8 mouse cellular contexts compared by ENCODE assay signal in genomic region chr17:29090776-29091175, GRCm38 (mm10). TPM values are rescaled to one million over a fixed set of nuclear protein-coding genes. Genes with fewer than 3 reads are reported as not detected.
DNase-seq lines count a peak whose midpoint lies in the region; ATAC-seq and TF ChIP-seq lines count a peak whose summit lies in the region.

Gene Cdkn1a (plus strand): TSS chr17:29090976.

- peak; percentile 89 for DNase-seq in heart, adult 11 months
- no peak for DNase-seq in heart, adult 9 months (ENCODE audit: low spot score in 2 of 2)
- no peak for DNase-seq in embryonic facial prominence, embryonic 14.5 days (ENCODE audit: low spot score)
- DNase-seq in thymus, postnatal 4 days = peak; percentile 3
- DNase-seq in cerebellum, postnatal 4 days (ENCODE audit: low spot score in 2 of 2) = no peak

- no peak within 1 kb of the TSS for H3K4me3 ChIP-seq in C2C12 (ENCODE audit: insufficient read depth, poor library complexity, severe bottlenecking)
- no peak within 1 kb of the TSS for H3K4me3 ChIP-seq in embryonic facial prominence, embryonic 14.5 days (ENCODE audit: low read depth, low read length)
- H3K4me3 ChIP-seq in heart, embryonic 16.5 days (ENCODE audit: low read length) = no peak within 1 kb of the TSS
- no peak within 1 kb of the TSS for H3K4me3 ChIP-seq in limb, embryonic 13.5 days

- peaks cover 13% of the 10 kb centered on the region for H3K79me3 ChIP-seq in C2C12 (ENCODE audit: low read depth)

- TF ChIP-seq CTCF in C2C12 (IDR thresholded peaks at IDR 0.05; ENCODE audit: control insufficient read depth, insufficient read depth, insufficient read length) = no peak

- ATAC-seq in embryonic facial prominence, embryonic 14.5 days (ENCODE audit: low read depth) = no peak
- ATAC-seq in heart, embryonic 16.5 days (replicated peaks; ENCODE audit: extremely low read depth, insufficient read depth, low FRiP score) = no peak
- no peak for ATAC-seq in limb, embryonic 13.5 days (ENCODE audit: low FRiP score, low read depth)

- H3K9me3 ChIP-seq in embryonic facial prominence, embryonic 14.5 days (ENCODE audit: control insufficient read depth, low read length) = no peaks in the 10 kb centered on the region
- no peaks in the 10 kb centered on the region for H3K9me3 ChIP-seq in heart, embryonic 16.5 days (replicated peaks; ENCODE audit: control insufficient read depth, low read length)
- no peaks in the 10 kb centered on the region for H3K9me3 ChIP-seq in limb, embryonic 13.5 days

- H3ac ChIP-seq in C2C12 (ENCODE audit: control insufficient read depth, insufficient read length, low read depth) = no peak within 1 kb of the TSS

- H3K4me1 ChIP-seq in embryonic facial prominence, embryonic 14.5 days (ENCODE audit: control insufficient read depth, insufficient read depth, low read length) = peaks cover 10% of the 10 kb centered on the region; the same call in 1 of the 2 replicates
- peaks cover 9% of the 10 kb centered on the region for H3K4me1 ChIP-seq in heart, embryonic 16.5 days (ENCODE audit: control insufficient read depth, insufficient read depth, low read length)
- H3K4me1 ChIP-seq in limb, embryonic 13.5 days = peaks cover 20% of the 10 kb centered on the region

- H3K9ac ChIP-seq in embryonic facial prominence, embryonic 14.5 days (ENCODE audit: low read depth, low read length) = no peak within 1 kb of the TSS
- H3K9ac ChIP-seq in heart, embryonic 16.5 days (ENCODE audit: low read length) = no peak within 1 kb of the TSS
- no peak within 1 kb of the TSS for H3K9ac ChIP-seq in limb, embryonic 13.5 days

- peaks cover 2% of the 10 kb centered on the region for H3K36me3 ChIP-seq in C2C12 (ENCODE audit: control insufficient read depth, insufficient read depth)
- no peaks in the 10 kb centered on the region for H3K36me3 ChIP-seq in embryonic facial prominence, embryonic 14.5 days (ENCODE audit: control insufficient read depth, insufficient read depth, low read length)
- H3K36me3 ChIP-seq in heart, embryonic 16.5 days (ENCODE audit: control insufficient read depth, insufficient read depth) = no peaks in the 10 kb centered on the region
- H3K36me3 ChIP-seq in limb, embryonic 13.5 days = no peaks in the 10 kb centered on the region

- H3K27ac ChIP-seq in embryonic facial prominence, embryonic 14.5 days (replicated peaks; ENCODE audit: low read depth, low read length) = no peak within 1 kb of the TSS
- H3K27ac ChIP-seq in heart, embryonic 16.5 days (ENCODE audit: low read length) = no peak within 1 kb of the TSS
- H3K27ac ChIP-seq in limb, embryonic 13.5 days = no peak within 1 kb of the TSS

- H3K4me2 ChIP-seq in embryonic facial prominence, embryonic 14.5 days (ENCODE audit: low read depth, low read length) = no peak within 1 kb of the TSS
- H3K4me2 ChIP-seq in heart, embryonic 16.5 days (ENCODE audit: low read depth, low read length) = no peak within 1 kb of the TSS
- no peak within 1 kb of the TSS for H3K4me2 ChIP-seq in limb, embryonic 13.5 days (replicated peaks)

- no peaks in the 10 kb centered on the region for H3K27me3 ChIP-seq in C2C12 (ENCODE audit: control insufficient read depth, insufficient read depth, insufficient read length)
- H3K27me3 ChIP-seq in embryonic facial prominence, embryonic 14.5 days (replicated peaks; ENCODE audit: control insufficient read depth, insufficient read depth, low read length) = peaks cover 29% of the 10 kb centered on the region
- H3K27me3 ChIP-seq in heart, embryonic 16.5 days (ENCODE audit: control insufficient read depth, insufficient read depth, low read length) = peaks cover 12% of the 10 kb centered on the region
- peaks cover 37% of the 10 kb centered on the region for H3K27me3 ChIP-seq in limb, embryonic 13.5 days

- 62% methylated on average over 3 of the region's 3 CpGs for WGBS in embryonic facial prominence, embryonic 14.5 days
- WGBS in heart, embryonic 16.5 days = 85% methylated on average over 3 of the region's 3 CpGs
- WGBS in limb, embryonic 13.5 days = 74% methylated on average over 3 of the region's 3 CpGs

- peaks cover 34% of the 10 kb centered on the region for H3K79me2 ChIP-seq in C2C12 (ENCODE audit: control insufficient read depth, insufficient read depth)

TF ChIP-seq in C2C12, 6 proteins besides CTCF, POLR2A, EP300 and RAD21:
- TF ChIP-seq MYOG (IDR thresholded peaks at IDR 0.05; ENCODE audit: control insufficient read depth, extremely low read depth, insufficient read length) = no peak
- no peak for TF ChIP-seq MAX (IDR thresholded peaks at IDR 0.05)
- no peak for TF ChIP-seq USF1 (IDR thresholded peaks at IDR 0.05; ENCODE audit: low read depth)
- no peak for TF ChIP-seq CEBPB (IDR thresholded peaks at IDR 0.05; ENCODE audit: low read depth)
- TF ChIP-seq FOSL1 (IDR thresholded peaks at IDR 0.05; ENCODE audit: insufficient read depth, low read length, poor library complexity, severe bottlenecking) = no peak

RNA-seq across cellular contexts. Expression of gene Cdkn1a, which starts in this region (rescaled TPM):
- polyA plus RNA-seq in C2C12 (2012; fragmentation: generic; extraction: Trizol) = 236 TPM
- 223 and 292 TPM in 2 replicates for polyA plus RNA-seq in embryonic facial prominence, embryonic 14.5 days (2014; fragmentation: Nextera tagmentation; extraction: Ambion mirVana)
- 70.1 and 70.7 TPM in 2 replicates for polyA plus RNA-seq in heart, embryonic 16.5 days (2015; fragmentation: Nextera tagmentation; extraction: Ambion mirVana)
- polyA plus RNA-seq in limb, embryonic 13.5 days (2015; fragmentation: Nextera tagmentation; extraction: Ambion mirVana) = 91.0 and 92.1 TPM in 2 replicates

Comparison
In these comparisons a context has a peak if more than half of its experiments do, and no peak if none do; other contexts are left out.
1. DNase-seq: peak in heart, adult 11 months (single experiment) and thymus, postnatal 4 days (single experiment); none in heart, adult 9 months (0 of 2), embryonic facial prominence, embryonic 14.5 days (single experiment) and cerebellum, postnatal 4 days (0 of 2).